Mouse (Mus musculus) heart, embryonic 12.5 days (tissue): ENCODE measurements around the gene Coil. TPM values are rescaled to one million over a fixed set of nuclear protein-coding genes. Genes with fewer than 3 reads are reported as not detected.

Source experiments
- ATAC-seq: fragments of 200-750 bp; cut with Nextera tagmentation; 2 replicates; pipeline ENCODE4 v1.8.0; 2017; ENCODE audit warnings: moderate TSS enrichment, moderate library complexity; ENCODE audit not compliant: insufficient number of reproducible peaks, low FRiP score
- H3K27ac ChIP-seq: fragments of 300-500 bp; sonication (generic); 2 replicates; pipeline ENCODE4 v1.5.1; 2016; ENCODE audit warnings: mild to moderate bottlenecking, moderate library complexity; ENCODE audit not compliant: poor library complexity, severe bottlenecking
- H3K27me3 ChIP-seq: fragments of 300-500 bp; sonication (generic); replicated peaks from 2 replicates; pipeline ENCODE4 v1.6.1; 2016; ENCODE audit warnings: mild to moderate bottlenecking, moderate library complexity
- H3K36me3 ChIP-seq: fragments of 300-500 bp; sonication (generic); 2 replicates; pipeline ENCODE4 v1.6.1; 2016; ENCODE audit warnings: mild to moderate bottlenecking, moderate library complexity
- H3K4me1 ChIP-seq: fragments of 300-500 bp; sonication (generic); replicated peaks from 2 replicates; pipeline ENCODE4 v1.6.1; 2016; ENCODE audit warnings: mild to moderate bottlenecking
- H3K4me2 ChIP-seq: fragments of 300-500 bp; sonication (generic); 2 replicates; pipeline ENCODE4 v1.6.1; 2016; ENCODE audit warnings: mild to moderate bottlenecking, moderate library complexity
- H3K4me3 ChIP-seq: fragments of 300-500 bp; sonication (generic); 2 replicates; pipeline ENCODE4 v1.5.1; 2016; ENCODE audit warnings: mild to moderate bottlenecking
- H3K9ac ChIP-seq: fragments of 300-500 bp; sonication (generic); 2 replicates; pipeline ENCODE4 v1.6.1; 2016; ENCODE audit warnings: mild to moderate bottlenecking, moderate library complexity
- H3K9me3 ChIP-seq: fragments of 300-500 bp; sonication (generic); replicated peaks from 2 replicates; pipeline ENCODE4 v1.6.1; 2016; ENCODE audit warnings: mild to moderate bottlenecking, moderate library complexity
- WGBS: fragments of 180-500 bp; shearing (Covaris S2); methylation state at CpG from one replicate; pipeline ENCODE4 v1.1.7; 2016; 5-methylcytosine and 5-hydroxymethylcytosine counted together
- polyA plus RNA-seq: library from polyadenylated mRNA; unstranded; fragments of >200 nt; fragmentation: Nextera tagmentation; extraction: Ambion mirVana; gene quantifications from 2 replicates; pipeline ENCODE4 v1.2.1, GENCODE M21; 2016

Gene Coil
- polyA plus RNA-seq, 1 experiment from 2014 or later: 15.5 TPM

- 0 out of 2 replicates have a peak, but pooled peaks cover 3% of the 10 kb centered on the region for H3K4me1 ChIP-seq
- no peaks in the 10 kb centered on the region for H3K9me3 ChIP-seq
- no peak overlapping the region for H3K4me2 ChIP-seq
- H3K36me3 ChIP-seq: peaks cover 37% of the 10 kb centered on the region
- no peaks in the 10 kb centered on the region for H3K27me3 ChIP-seq
- 74% methylated on average over 8 of the region's 8 CpGs for WGBS
- H3K27ac ChIP-seq: no peak overlapping the region
- no peak for ATAC-seq
- H3K9ac ChIP-seq: no peak overlapping the region
- H3K4me3 ChIP-seq: no peak overlapping the region
Measured at GRCm38 (mm10) chr11:88948896-88949295, 21.2 kb upstream of the Coil start.

- no peak overlapping the region for H3K27ac ChIP-seq
- peaks cover 26% of the 10 kb centered on the region for H3K36me3 ChIP-seq
- H3K9ac ChIP-seq: no peak overlapping the region
- 0 out of 2 replicates have a peak, but pooled peaks cover 5% of the 10 kb centered on the region for H3K4me1 ChIP-seq
- ATAC-seq: no peak
- H3K27me3 ChIP-seq: no peaks in the 10 kb centered on the region
- 80% methylated on average over 8 of the region's 8 CpGs for WGBS
- H3K9me3 ChIP-seq: no peaks in the 10 kb centered on the region
- no peak overlapping the region for H3K4me3 ChIP-seq
- H3K4me2 ChIP-seq: no peak overlapping the region
Measured at GRCm38 (mm10) chr11:88949802-88950639, 20.0 kb upstream of the Coil start.

GRCm38 (mm10) chr11:88950640-88951250, 19.3 kb upstream of the Coil start:
- H3K4me3 ChIP-seq: no peak overlapping the region
- no peak for ATAC-seq
- no peaks in the 10 kb centered on the region for H3K27me3 ChIP-seq
- H3K27ac ChIP-seq: no peak overlapping the region
- no peak overlapping the region for H3K4me2 ChIP-seq
- peaks cover 20% of the 10 kb centered on the region for H3K36me3 ChIP-seq
- 69% methylated on average over 13 of the region's 13 CpGs for WGBS
- no peaks in the 10 kb centered on the region for H3K9me3 ChIP-seq
- H3K9ac ChIP-seq: no peak overlapping the region
- 0 out of 2 replicates have a peak, but pooled peaks cover 5% of the 10 kb centered on the region for H3K4me1 ChIP-seq

- no peak overlapping the region for H3K4me2 ChIP-seq
Measured at GRCm38 (mm10) chr11:88951576-88951975, 18.5 kb upstream of the Coil start.

GRCm38 (mm10) chr11:88952117-88952516, 17.9 kb upstream of the Coil start:
- no peak overlapping the region for H3K27ac ChIP-seq
- H3K4me1 ChIP-seq: 0 out of 2 replicates have a peak, but pooled peaks cover 3% of the 10 kb centered on the region
- no peaks in the 10 kb centered on the region for H3K27me3 ChIP-seq
- whole genome bisulfite sequencing: 87% methylated on average over 5 of the region's 5 CpGs
- no peak for ATAC-seq
- H3K9ac ChIP-seq: no peak overlapping the region
- peaks cover 8% of the 10 kb centered on the region for H3K36me3 ChIP-seq
- no peaks in the 10 kb centered on the region for H3K9me3 ChIP-seq
- H3K4me3 ChIP-seq: no peak overlapping the region
- no peak overlapping the region for H3K4me2 ChIP-seq

More at GRCm38 (mm10) chr11:88951576-88951975, 18.5 kb upstream of the Coil start:
- WGBS: 92% methylated on average over 2 of the region's 2 CpGs
- Histone ChIP-seq H3K36me3 (peaks cover 13% of the 10 kb centered on the region), H3K27me3 (no peaks in the 10 kb centered on the region), H3K4me3 (no peak overlapping the region), H3K9me3 (no peaks in the 10 kb centered on the region), H3K9ac (no peak overlapping the region), H3K4me1 (0 out of 2 replicates have a peak, but pooled peaks cover 3% of the 10 kb centered on the region), H3K27ac (no peak overlapping the region)
- ATAC-seq: no peak

- WGBS: 88% methylated on average over 3 of the region's 3 CpGs
- H3K9ac ChIP-seq: no peak overlapping the region
- H3K4me2 ChIP-seq: no peak overlapping the region
- ATAC-seq: no peak
- H3K27me3 ChIP-seq: no peaks in the 10 kb centered on the region
- 0 out of 2 replicates have a peak, but pooled peaks cover 3% of the 10 kb centered on the region for H3K4me1 ChIP-seq
- H3K36me3 ChIP-seq: peaks cover 8% of the 10 kb centered on the region
- H3K4me3 ChIP-seq: no peak overlapping the region
- no peaks in the 10 kb centered on the region for H3K9me3 ChIP-seq
- no peak overlapping the region for H3K27ac ChIP-seq
Measured at GRCm38 (mm10) chr11:88953582-88953981, 16.5 kb upstream of the Coil start.

GRCm38 (mm10) chr11:88954803-88955202, 15.2 kb upstream of the Coil start:
- Histone ChIP-seq H3K9me3 (no peaks in the 10 kb centered on the region), H3K27ac (0 out of 2 replicates have a peak overlapping the region, but pooled peaks have one; percentile 42), H3K4me3 (peak overlapping the region; percentile 63), H3K9ac (peak overlapping the region; percentile 67), H3K4me1 (0 out of 2 replicates have a peak, but pooled peaks cover 3% of the 10 kb centered on the region), H3K27me3 (no peaks in the 10 kb centered on the region), H3K36me3 (peaks cover 8% of the 10 kb centered on the region), H3K4me2 (peak overlapping the region; percentile 75)
- ATAC-seq: peak; percentile 30; the same call in 1 of the 2 replicates
- 0% methylated on average over 4 of the region's 4 CpGs for WGBS

- Histone ChIP-seq H3K9me3 (no peaks in the 10 kb centered on the region), H3K36me3 (peaks cover 8% of the 10 kb centered on the region), H3K4me1 (0 out of 2 replicates have a peak, but pooled peaks cover 3% of the 10 kb centered on the region), H3K9ac (peak within 1 kb of the TSS; percentile 67), H3K27ac (0 out of 2 replicates have a peak within 1 kb of the TSS, but pooled peaks have one; percentile 42), H3K4me3 (peak within 1 kb of the TSS; percentile 63), H3K27me3 (no peaks in the 10 kb centered on the region), H3K4me2 (peak within 1 kb of the TSS; percentile 75)
- 5% methylated on average over 34 of the region's 34 CpGs for WGBS
- peak; percentile 92 for ATAC-seq
Measured at GRCm38 (mm10) chr11:88955217-88955969, 14.7 kb upstream of the Coil start, which contains the start of gene Scpep1. Gene Scpep1, minus strand, starts transcription at chr11:88955465.

- H3K9ac ChIP-seq: no peak overlapping the region
- WGBS: 71% methylated on average over 3 of the region's 3 CpGs
- H3K27ac ChIP-seq: no peak overlapping the region
- 0 out of 2 replicates have a peak, but pooled peaks cover 3% of the 10 kb centered on the region for H3K4me1 ChIP-seq
- H3K27me3 ChIP-seq: no peaks in the 10 kb centered on the region
- H3K9me3 ChIP-seq: no peaks in the 10 kb centered on the region
- no peak overlapping the region for H3K4me2 ChIP-seq
- no peak overlapping the region for H3K4me3 ChIP-seq
- ATAC-seq: no peak
- no peaks in the 10 kb centered on the region for H3K36me3 ChIP-seq
Measured at GRCm38 (mm10) chr11:88958851-88959250, 11.2 kb upstream of the Coil start.

- Histone ChIP-seq H3K9me3 (no peaks in the 10 kb centered on the region), H3K9ac (no peak within 1 kb of the TSS), H3K27ac (no peak within 1 kb of the TSS), H3K4me2 (no peak within 1 kb of the TSS), H3K27me3 (no peaks in the 10 kb centered on the region), H3K4me1 (no peaks in the 10 kb centered on the region), H3K36me3 (no peaks in the 10 kb centered on the region), H3K4me3 (no peak within 1 kb of the TSS)
- ATAC-seq: no peak
- 77% methylated on average over 2 of the region's 3 CpGs for WGBS
Measured at GRCm38 (mm10) chr11:88966881-88967361, 3.1 kb upstream of the Coil start, which contains the start of gene Elobl. Gene Elobl, minus strand, starts transcription at chr11:88966931.
